Mouse (Mus musculus) lung, postnatal 0 days (tissue): Measurements from ENCODE around the gene Apbb1. TPM values are rescaled to one million over a fixed set of nuclear protein-coding genes. Genes with fewer than 3 reads are reported as not detected.

Experiments used
- ATAC-seq: fragments of 200-750 bp; cut with Nextera tagmentation; 2 replicates; pipeline ENCODE4 v1.8.0; 2017; ENCODE audit warnings: moderate library complexity
- DNase-seq: peaks from one replicate; pipeline ENCODE4 v3.0.0-alpha.2; 2016; ENCODE audit warnings: low spot score
- H3K27ac ChIP-seq: fragments of 300-500 bp; sonication (generic); 2 replicates; pipeline ENCODE4 v1.5.1; 2014; ENCODE audit warnings: antibody characterized with exemption, mild to moderate bottlenecking, low read length, mixed read lengths
- H3K27me3 ChIP-seq: fragments of 300-500 bp; sonication (generic); replicated peaks from 2 replicates; pipeline ENCODE4 v1.6.1; 2014; ENCODE audit warnings: low read length, mixed read lengths; ENCODE audit not compliant: insufficient read depth
- H3K36me3 ChIP-seq: fragments of 300-500 bp; sonication (generic); 2 replicates; pipeline ENCODE4 v1.6.1; 2014; ENCODE audit warnings: low read length, mixed read lengths; ENCODE audit not compliant: insufficient read depth
- H3K4me1 ChIP-seq: fragments of 300-500 bp; sonication (generic); 2 replicates; pipeline ENCODE4 v1.6.1; 2014; ENCODE audit warnings: antibody characterized with exemption, low read depth, low read length, mixed read lengths; ENCODE audit not compliant: insufficient read depth
- H3K4me2 ChIP-seq: fragments of 300-500 bp; sonication (generic); replicated peaks from 2 replicates; pipeline ENCODE4 v1.6.1; 2014; ENCODE audit warnings: low read depth, mild to moderate bottlenecking, low read length, moderate library complexity, mixed read lengths
- H3K4me3 ChIP-seq: fragments of 300-500 bp; sonication (generic); 2 replicates; pipeline ENCODE4 v1.5.1; 2014; ENCODE audit warnings: low read depth, low read length
- H3K9ac ChIP-seq: fragments of 300-500 bp; sonication (generic); replicated peaks from 2 replicates; pipeline ENCODE4 v1.6.1; 2014; ENCODE audit warnings: low read depth, mild to moderate bottlenecking
- H3K9me3 ChIP-seq: fragments of 300-500 bp; sonication (generic); 2 replicates; pipeline ENCODE4 v1.6.1; 2016; ENCODE audit warnings: low read length, mixed read lengths
- CTCF ChIP-seq: IDR thresholded peaks from 2 replicates; pipeline ENCODE4 v1.5.1; 2016; ENCODE audit warnings: antibody characterized with exemption, mild to moderate bottlenecking
- EP300 ChIP-seq: IDR thresholded peaks from 2 replicates; pipeline ENCODE4 v1.6.1; 2016; ENCODE audit warnings: antibody characterized with exemption, mild to moderate bottlenecking, control low read depth
- WGBS: fragments of 180-500 bp; shearing (Covaris S2); extraction: QIAGEN DNeasy Blood & Tissue Kit; methylation state at CpG from one replicate; pipeline ENCODE4 v1.1.7; 2014; 5-methylcytosine and 5-hydroxymethylcytosine counted together
- polyA plus RNA-seq: library from polyadenylated mRNA; unstranded; fragments of >200 nt; fragmentation: Nextera tagmentation; extraction: Ambion mirVana; gene quantifications from 2 replicates; pipeline ENCODE4 v1.2.1, GENCODE M21; 2015

Gene Apbb1
- polyA plus RNA-seq, 1 experiment from 2014 or later, result 77.6 TPM

DNA sequence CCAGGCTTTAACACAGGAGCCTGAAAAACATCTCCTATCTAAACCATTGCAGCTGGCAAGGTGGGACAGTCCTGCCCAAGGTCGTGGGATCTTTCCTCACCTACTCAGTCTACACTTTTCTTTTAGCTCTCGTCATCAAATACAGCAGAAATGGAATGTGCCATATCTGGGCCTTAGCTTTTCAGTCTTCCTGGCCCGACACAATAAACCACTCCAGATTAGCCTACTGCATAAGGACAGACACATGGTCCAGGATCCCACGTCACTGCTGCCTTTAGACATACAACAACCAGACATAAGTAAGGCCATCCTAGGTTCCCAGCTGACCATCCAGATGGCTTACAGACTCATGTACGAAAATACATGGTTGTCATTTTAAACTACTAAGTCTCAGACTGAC is 71.3 kb downstream of the Apbb1 start:
- H3K4me3 ChIP-seq, result no peak overlapping the region
- H3K4me2 ChIP-seq, result no peak overlapping the region
- no peak overlapping the region for H3K27ac ChIP-seq
- DNase-seq, result no peak
- WGBS, result 73% methylated on average over 5 of the region's 5 CpGs
- no peaks in the 10 kb centered on the region for H3K36me3 ChIP-seq
- H3K4me1 ChIP-seq, result peaks cover 2% of the 10 kb centered on the region; the same call in 1 of the 2 replicates
- TF ChIP-seq CTCF, result no peak
- no peak for TF ChIP-seq EP300
- no peaks in the 10 kb centered on the region for H3K27me3 ChIP-seq
- no peaks in the 10 kb centered on the region for H3K9me3 ChIP-seq
- no peak for ATAC-seq
- H3K9ac ChIP-seq, result no peak overlapping the region

Other genes with a start within 250 kb of the Apbb1 start
- gene Olfr690, start 247.5 kb downstream of the Apbb1 start, polyA plus RNA-seq, result not detected in 2 replicates
- not detected in 2 replicates for gene Olfr691, start 239.4 kb downstream of the Apbb1 start, polyA plus RNA-seq
- not detected in 2 replicates for gene Olfr692, start 213.4 kb downstream of the Apbb1 start, polyA plus RNA-seq
- gene Gm5901, start 206.6 kb downstream of the Apbb1 start, polyA plus RNA-seq, result not detected in 2 replicates
- gene Fam160a2, start 181.6 kb downstream of the Apbb1 start, polyA plus RNA-seq, result 25.1 and 26.0 TPM in 2 replicates
- gene Cnga4, start 177.1 kb downstream of the Apbb1 start, polyA plus RNA-seq, result 0.11 TPM in 1 of 2 replicates, not detected in the other
- gene Cckbr, start 155.9 kb downstream of the Apbb1 start, polyA plus RNA-seq, result 0.06 and 0.12 TPM in 2 replicates
- 162 and 168 TPM in 2 replicates for gene Cavin3, start 99.4 kb downstream of the Apbb1 start, polyA plus RNA-seq
- 57.1 and 57.5 TPM in 2 replicates for gene Smpd1, start 27.3 kb downstream of the Apbb1 start, polyA plus RNA-seq
- 1.7 and 2.0 TPM in 2 replicates for gene Hpx, start 18.5 kb upstream of the Apbb1 start, polyA plus RNA-seq
- 101 and 116 TPM in 2 replicates for gene Trim3, start 51.9 kb upstream of the Apbb1 start, polyA plus RNA-seq
- gene Timm10b, start 58.4 kb upstream of the Apbb1 start, polyA plus RNA-seq, result 220 and 236 TPM in 2 replicates
- 48.5 and 52.7 TPM in 2 replicates for gene Arfip2, start 58.8 kb upstream of the Apbb1 start, polyA plus RNA-seq
- gene Gm45799, start 58.9 kb upstream of the Apbb1 start, polyA plus RNA-seq, result 41.7 and 53.1 TPM in 2 replicates
- gene Dnhd1, start 69.2 kb upstream of the Apbb1 start, polyA plus RNA-seq, result 0.60 and 0.79 TPM in 2 replicates
- 378 and 390 TPM in 2 replicates for gene Ilk, start 154.9 kb upstream of the Apbb1 start, polyA plus RNA-seq
- 19.0 and 19.3 TPM in 2 replicates for gene Rrp8, start 155.7 kb upstream of the Apbb1 start, polyA plus RNA-seq
- 111 and 121 TPM in 2 replicates for gene Taf10, start 162.7 kb upstream of the Apbb1 start, polyA plus RNA-seq
- 107 and 110 TPM in 2 replicates for gene Tpp1, start 170.6 kb upstream of the Apbb1 start, polyA plus RNA-seq
- 3.0 and 3.4 TPM in 2 replicates for gene Dchs1, start 206.0 kb upstream of the Apbb1 start, polyA plus RNA-seq
- gene Mrpl17, start 229.4 kb upstream of the Apbb1 start, polyA plus RNA-seq, result 257 and 270 TPM in 2 replicates